Mouse (Mus musculus): ENCODE measurements around the gene Ntf5.

Gene Ntf5

DNA sequence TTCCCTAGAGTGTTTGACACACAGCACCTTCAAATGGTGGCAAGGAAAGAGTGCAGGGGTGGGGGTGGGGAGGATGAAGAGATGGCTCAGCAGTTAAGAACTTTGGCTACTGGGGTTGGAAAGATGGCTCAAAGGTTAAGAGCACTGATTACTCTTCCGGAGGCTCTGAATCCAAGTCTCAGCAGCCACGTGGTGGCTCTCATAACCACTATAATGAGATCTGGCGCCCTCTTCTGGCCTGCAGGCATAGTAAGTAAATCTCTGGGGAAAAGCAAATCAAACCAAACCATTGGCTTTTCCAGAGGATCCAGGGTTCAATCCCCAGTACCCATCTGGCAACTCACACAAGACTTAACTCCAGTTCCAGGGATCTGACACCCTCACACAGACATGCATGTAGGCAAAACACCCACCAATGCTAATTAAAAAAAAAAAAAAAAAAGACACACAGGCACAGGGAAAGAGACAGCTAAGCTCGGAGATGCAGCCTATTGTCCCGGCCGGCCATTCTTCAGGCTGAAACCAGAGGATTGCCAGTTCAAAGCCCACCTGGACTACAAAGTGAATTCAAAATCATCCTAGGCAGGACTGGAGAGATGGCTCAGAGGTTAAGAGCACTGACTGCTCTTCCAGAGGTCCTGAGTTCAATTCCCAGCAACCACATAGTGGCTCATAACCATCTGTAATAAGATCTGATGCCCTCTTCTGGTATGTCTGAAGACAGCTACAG lies 9.8 kb upstream of the Ntf5 start:
- DNase-seq: no peak

- peak; percentile 58 for DNase-seq
These were observed 8.1 kb upstream of the Ntf5 start, which contains the start of gene Kcna7 for GRCm38 (mm10) chr7:45405091-45406075. Gene Kcna7, plus strand, starts transcription at chr7:45405653.

DNA sequence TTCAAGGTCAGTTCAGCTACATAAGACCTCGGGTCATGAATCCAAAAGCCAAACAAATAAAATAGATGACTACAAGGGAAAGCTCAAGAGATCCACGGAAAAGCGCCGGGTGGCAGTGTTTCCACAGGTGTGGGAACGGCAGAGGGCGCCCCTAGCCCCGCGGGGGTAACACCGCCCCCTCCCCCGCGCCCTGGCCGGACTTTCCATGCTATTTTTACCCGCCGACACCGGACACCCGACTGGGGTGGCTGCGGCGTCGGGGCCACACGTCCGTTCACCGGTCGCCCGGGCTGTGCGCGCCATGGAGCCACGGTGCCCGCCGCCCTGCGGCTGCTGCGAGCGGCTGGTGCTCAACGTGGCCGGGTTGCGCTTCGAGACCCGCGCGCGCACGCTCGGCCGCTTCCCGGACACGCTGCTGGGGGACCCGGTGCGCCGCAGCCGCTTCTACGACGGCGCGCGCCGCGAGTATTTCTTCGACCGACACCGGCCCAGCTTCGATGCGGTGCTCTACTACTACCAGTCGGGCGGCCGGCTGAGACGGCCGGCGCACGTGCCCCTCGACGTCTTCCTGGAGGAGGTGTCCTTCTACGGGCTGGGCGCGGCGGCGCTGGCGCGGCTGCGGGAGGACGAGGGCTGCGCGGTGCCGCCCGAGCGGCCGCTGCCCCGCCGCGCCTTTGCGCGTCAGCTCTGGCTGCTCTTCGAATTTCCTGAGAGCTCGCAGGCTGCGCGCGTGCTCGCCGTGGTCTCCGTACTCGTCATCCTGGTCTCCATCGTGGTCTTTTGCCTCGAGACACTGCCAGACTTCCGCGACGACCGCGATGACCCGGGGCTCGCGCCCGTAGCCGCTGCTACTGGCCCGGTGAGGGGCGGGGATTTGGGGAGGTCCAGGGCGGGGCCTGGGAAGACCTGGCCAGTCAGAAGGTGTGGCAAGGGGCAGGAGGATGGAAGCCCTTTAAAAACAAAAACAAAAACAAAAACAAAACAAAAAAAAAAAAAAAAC lies 7.0 kb upstream of the Ntf5 start:
- no peak for DNase-seq

- no peak for DNase-seq
These were observed 5.7 kb upstream of the Ntf5 start for GRCm38 (mm10) chr7:45407836-45408235.

DNA sequence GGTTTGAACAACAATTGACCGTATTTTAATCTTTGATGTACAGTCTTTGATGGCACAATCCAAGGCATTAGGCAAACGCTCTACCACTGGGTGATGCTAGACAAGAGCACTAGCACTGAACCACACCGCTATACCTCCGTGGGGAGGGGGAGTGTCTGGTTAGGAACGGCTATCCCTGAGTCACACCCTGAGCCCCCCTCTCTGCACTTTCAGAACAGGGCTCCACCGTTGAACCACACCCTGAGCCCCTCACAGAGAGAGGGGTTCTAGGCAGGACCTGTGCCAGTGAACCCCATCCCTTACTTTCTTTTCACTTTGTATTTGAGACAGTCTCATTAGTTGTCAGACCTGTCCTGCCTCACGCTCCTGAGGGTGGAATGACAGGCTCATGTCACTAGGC lies 5.1 kb upstream of the Ntf5 start:
- DNase-seq: no peak

- no peak for DNase-seq
These were observed 4.5 kb upstream of the Ntf5 start for GRCm38 (mm10) chr7:45408949-45409348.

- DNase-seq: no peak
These were observed 3.9 kb upstream of the Ntf5 start for GRCm38 (mm10) chr7:45409497-45410163.

- DNase-seq: no peak
These were observed 1.1 kb upstream of the Ntf5 start for GRCm38 (mm10) chr7:45412421-45412820.

DNA sequence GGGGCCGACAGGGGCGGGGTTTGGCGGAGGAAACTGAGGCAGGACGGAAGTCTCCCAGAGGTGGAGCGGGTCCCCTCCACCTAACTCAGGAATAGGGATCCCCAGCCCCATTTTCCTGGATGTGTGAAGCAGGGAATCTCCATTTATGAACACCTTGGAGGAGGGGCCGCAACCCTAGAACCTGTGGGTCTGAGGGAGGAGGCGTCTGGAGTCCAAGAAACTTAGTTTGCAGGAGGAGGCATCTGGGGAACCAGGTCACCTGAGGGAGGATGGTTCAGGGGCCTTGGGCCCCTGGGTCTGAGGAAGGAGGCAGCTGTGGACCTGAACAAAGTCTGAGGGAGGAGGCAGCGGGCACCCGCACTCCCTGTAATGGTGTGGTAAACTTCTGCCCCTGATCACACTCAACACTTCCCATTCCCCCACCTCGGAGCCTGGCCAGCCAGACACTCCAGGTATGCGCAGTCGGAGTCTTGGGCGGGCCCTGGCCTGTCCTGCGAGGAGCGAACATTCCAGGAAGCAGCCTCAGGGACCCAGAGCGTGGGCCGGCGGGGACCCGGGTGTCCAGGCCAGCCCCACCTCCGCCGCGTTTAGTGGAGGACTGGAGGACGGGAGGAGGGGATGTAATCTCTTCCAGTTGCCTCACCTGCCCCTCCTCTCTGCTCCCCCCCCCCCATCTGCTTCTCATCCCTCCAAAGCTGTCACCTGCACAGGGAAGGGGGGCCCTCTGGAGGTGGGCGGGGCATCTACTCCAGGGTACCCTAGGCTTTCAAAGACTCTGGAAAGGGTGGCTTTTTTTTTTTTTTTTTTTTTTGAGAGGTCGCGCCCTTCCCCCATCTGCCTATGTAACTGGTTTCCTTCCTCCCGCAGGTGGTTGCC lies 607 bp downstream of the Ntf5 start:
- DNase-seq: no peak

GRCm38 (mm10) chr7:45414740-45415224 lies 1.3 kb downstream of the Ntf5 start:
- no peak for DNase-seq

GRCm38 (mm10) chr7:45415636-45416035 lies 2.1 kb downstream of the Ntf5 start:
- no peak for DNase-seq

DNA sequence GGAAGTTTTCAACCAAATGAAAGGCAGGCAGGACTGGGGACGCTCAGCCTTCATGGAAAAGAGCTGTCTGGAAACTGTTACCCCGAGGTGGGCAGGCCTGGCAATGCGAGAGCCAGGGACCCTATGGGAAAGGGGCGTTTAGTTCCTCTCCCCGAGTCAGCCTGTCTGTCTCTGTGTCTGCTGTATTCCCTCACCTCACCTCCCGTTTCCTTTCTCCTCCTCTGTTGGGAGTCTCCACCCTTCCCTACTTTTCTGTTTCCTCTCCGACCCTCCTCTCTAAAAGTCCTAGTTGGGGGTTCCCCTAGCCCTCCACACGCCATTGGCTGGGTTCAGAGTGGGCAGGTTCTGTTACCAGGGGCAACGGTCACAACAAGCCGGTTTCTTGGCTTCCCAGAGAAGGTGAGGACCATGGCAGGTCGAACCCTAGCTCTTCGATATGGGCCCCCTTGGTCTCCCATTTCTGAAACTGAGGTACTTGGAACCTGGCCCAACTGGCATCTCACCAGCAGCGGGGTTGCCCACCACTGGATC lies 4.5 kb downstream of the Ntf5 start:
- DNase-seq: no peak

DNA sequence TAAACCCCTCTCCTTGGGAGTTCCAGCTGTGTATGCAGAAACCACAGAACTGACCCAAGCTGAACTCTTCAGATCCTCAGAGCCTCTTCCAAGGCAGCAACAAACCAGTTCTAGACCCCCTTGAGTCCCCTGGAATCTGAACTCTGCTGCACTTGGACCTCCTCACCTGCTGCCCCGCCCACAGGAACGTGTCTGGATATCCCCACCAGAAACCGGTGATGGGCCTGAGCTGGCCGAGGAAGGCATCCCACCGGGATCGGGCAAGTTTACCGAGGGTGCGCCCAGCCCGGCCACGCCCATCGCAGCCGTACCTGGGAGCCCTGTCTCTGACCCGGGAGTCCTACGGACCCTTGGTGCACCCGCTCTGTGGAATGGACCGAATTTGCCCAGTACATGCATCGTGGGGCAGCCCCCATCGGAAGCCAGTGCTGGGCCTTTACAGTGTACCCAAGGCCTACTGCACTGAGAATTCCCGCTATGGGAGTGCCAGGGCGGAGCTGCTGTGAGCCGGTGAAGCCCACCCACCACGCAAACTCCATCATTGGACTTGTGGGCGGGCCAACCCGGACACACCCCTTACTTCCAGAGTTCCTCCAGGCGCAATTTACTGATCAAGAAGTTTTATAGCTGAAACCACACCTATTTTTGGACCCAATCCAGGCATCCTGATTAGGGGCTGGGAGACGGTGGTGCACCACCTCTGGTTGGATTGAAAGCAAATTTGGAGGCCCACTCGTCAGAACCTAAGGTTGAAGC lies 6.5 kb downstream of the Ntf5 start:
- DNase-seq: no peak

- DNase-seq: no peak
These were observed 7.1 kb downstream of the Ntf5 start, which contains the start of gene Lhb for GRCm38 (mm10) chr7:45420615-45420919. Gene Lhb, plus strand, starts transcription at chr7:45420820.

DNA sequence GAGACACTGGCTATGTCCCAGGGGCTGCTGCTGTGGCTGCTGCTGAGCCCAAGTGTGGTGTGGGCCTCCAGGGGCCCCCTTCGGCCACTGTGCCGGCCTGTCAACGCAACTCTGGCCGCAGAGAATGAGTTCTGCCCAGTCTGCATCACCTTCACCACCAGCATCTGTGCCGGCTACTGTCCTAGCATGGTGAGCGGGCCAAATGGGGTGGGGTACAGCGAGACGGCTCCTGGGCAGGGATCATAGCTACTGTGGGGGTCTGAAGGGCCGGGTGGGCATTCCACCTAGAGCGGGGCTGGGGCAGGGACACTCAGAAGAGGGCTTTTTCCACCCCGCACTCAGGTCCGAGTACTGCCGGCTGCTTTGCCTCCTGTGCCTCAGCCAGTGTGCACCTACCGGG lies 7.7 kb downstream of the Ntf5 start:
- DNase-seq: no peak

GRCm38 (mm10) chr7:45426556-45426955 lies 13.1 kb downstream of the Ntf5 start:
- DNase-seq: no peak

GRCm38 (mm10) chr7:45433835-45434202 lies 20.3 kb downstream of the Ntf5 start:
- no peak for DNase-seq

- DNase-seq: peak; percentile 100
These were observed 20.9 kb downstream of the Ntf5 start, which contains the start of gene Gys1 for GRCm38 (mm10) chr7:45434203-45435015. Gene Gys1, plus strand, starts transcription at chr7:45434844.

DNA sequence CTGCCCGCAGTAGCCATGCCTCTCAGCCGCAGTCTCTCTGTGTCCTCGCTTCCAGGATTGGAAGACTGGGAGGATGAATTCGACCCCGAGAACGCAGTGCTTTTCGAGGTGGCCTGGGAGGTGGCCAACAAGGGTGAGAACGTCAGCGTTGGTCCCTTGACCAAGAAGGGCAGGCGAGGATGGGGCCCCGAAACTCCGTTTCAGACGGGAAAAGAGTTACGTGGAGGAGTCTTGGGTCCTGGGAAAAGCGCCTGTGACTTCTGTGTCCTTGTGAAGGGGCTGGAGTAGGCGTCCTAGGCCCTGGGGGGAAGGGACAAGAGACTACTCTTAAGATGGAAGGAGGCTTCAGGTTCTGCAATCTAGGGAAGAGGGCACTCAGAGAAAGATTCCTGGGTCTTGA lies 21.5 kb downstream of the Ntf5 start:
- no peak for DNase-seq

All from cerebellum, adult 11-12 months (tissue).